Mouse (Mus musculus) neural tube, embryonic 12.5 days (tissue): ENCODE results near the gene Olfr389. TPM values are rescaled to one million over a fixed set of nuclear protein-coding genes. Genes with fewer than 3 reads are reported as not detected.

Source experiments
- ATAC-seq: fragments of 200-750 bp; cut with Nextera tagmentation; 2 replicates; pipeline ENCODE4 v1.8.0; 2017; ENCODE audit warnings: low read depth, mild to moderate bottlenecking, moderate TSS enrichment, moderate library complexity; ENCODE audit not compliant: low FRiP score
- H3K27ac ChIP-seq: fragments of 300-500 bp; sonication (generic); 2 replicates; pipeline ENCODE4 v1.5.1; 2016
- H3K27me3 ChIP-seq: fragments of 300-500 bp; sonication (generic); replicated peaks from 2 replicates; pipeline ENCODE4 v1.6.1; 2016; ENCODE audit warnings: mild to moderate bottlenecking
- H3K36me3 ChIP-seq: fragments of 300-500 bp; sonication (generic); 2 replicates; pipeline ENCODE4 v1.6.1; 2016; ENCODE audit warnings: mild to moderate bottlenecking
- H3K4me1 ChIP-seq: fragments of 300-500 bp; sonication (generic); 2 replicates; pipeline ENCODE4 v1.6.1; 2016
- H3K4me2 ChIP-seq: fragments of 300-500 bp; sonication (generic); replicated peaks from 2 replicates; pipeline ENCODE4 v1.6.1; 2016; ENCODE audit warnings: mild to moderate bottlenecking
- H3K4me3 ChIP-seq: fragments of 300-500 bp; sonication (generic); 2 replicates; pipeline ENCODE4 v1.5.1; 2016
- H3K9ac ChIP-seq: fragments of 300-500 bp; sonication (generic); 2 replicates; pipeline ENCODE4 v1.6.1; 2016; ENCODE audit warnings: mild to moderate bottlenecking
- H3K9me3 ChIP-seq: fragments of 300-500 bp; sonication (generic); 2 replicates; pipeline ENCODE4 v1.6.1; 2016; ENCODE audit warnings: mild to moderate bottlenecking
- WGBS: fragments of 180-500 bp; shearing (Covaris S2); methylation state at CpG from one replicate; pipeline ENCODE4 v1.1.7; 2016; 5-methylcytosine and 5-hydroxymethylcytosine counted together
- polyA plus RNA-seq: library from polyadenylated mRNA; unstranded; fragments of >200 nt; fragmentation: Nextera tagmentation; extraction: Ambion mirVana; gene quantifications from 2 replicates; pipeline ENCODE4 v1.2.1, GENCODE M21; 2016

Gene Olfr389
- not detected in 2 replicates for polyA plus RNA-seq

DNA sequence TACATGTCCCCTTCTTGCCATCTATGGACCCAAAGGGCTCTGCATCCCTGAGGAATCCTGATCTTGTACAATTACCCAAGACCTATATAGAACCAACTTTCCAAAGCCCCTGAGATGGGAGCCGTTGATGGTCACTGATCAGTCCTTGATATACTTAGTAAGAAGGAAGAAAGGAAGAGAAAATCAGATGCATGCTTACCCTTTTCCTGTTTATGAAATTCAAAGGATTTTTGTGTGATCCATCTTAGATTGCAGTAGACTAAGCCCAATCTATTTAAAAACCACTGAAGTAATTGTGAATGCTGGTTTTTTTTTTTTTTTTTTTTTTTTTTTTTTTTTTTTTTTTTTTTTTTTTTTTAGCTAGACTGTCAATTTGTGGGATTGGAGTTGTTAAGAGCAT, at the start of gene Olfr389:
Gene Olfr389 (minus strand): TSS at position 101 of the 400 bp plus-strand sequence.
- no peak for ATAC-seq
- H3K4me3 ChIP-seq = no peak within 1 kb of the TSS
- H3K27ac ChIP-seq = no peak within 1 kb of the TSS
- H3K9ac ChIP-seq = no peak within 1 kb of the TSS
- no peaks in the 10 kb centered on the region for H3K27me3 ChIP-seq
- no peaks in the 10 kb centered on the region for H3K9me3 ChIP-seq
- H3K36me3 ChIP-seq = no peaks in the 10 kb centered on the region
- 89% methylated on average over 1 of the region's 1 CpGs for WGBS
- H3K4me1 ChIP-seq = no peaks in the 10 kb centered on the region
- no peak within 1 kb of the TSS for H3K4me2 ChIP-seq

DNA sequence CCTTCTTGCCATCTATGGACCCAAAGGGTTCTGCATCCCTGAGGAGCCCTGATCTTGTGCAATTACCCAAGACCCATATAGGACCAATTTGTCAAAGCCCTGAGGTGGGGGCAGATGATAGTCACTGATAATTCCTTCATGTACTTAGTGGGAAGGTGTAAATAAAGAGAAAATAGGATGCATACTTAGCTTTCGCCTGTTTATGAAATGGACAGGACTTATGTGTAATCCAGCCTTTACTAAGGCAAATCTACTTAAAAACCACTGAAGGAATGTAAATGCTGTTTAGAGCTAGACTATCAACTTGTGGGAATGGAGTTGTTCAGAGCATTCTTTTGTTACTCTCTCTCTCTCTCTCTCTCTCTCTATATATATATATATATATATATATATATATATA, 36.4 kb upstream of the Olfr389 start, which contains the start of gene Olfr392:
Gene Olfr392 (minus strand): TSS at position 101 of the 400 bp plus-strand sequence.
- Histone ChIP-seq H3K36me3 (no peaks in the 10 kb centered on the region), H3K9me3 (peaks cover 6% of the 10 kb centered on the region), H3K9ac (no peak within 1 kb of the TSS), H3K4me3 (no peak within 1 kb of the TSS), H3K27ac (no peak within 1 kb of the TSS), H3K4me2 (no peak within 1 kb of the TSS), H3K4me1 (no peaks in the 10 kb centered on the region), H3K27me3 (no peaks in the 10 kb centered on the region)
- WGBS = 86% methylated on average over 1 of the region's 1 CpGs
- ATAC-seq = no peak

DNA sequence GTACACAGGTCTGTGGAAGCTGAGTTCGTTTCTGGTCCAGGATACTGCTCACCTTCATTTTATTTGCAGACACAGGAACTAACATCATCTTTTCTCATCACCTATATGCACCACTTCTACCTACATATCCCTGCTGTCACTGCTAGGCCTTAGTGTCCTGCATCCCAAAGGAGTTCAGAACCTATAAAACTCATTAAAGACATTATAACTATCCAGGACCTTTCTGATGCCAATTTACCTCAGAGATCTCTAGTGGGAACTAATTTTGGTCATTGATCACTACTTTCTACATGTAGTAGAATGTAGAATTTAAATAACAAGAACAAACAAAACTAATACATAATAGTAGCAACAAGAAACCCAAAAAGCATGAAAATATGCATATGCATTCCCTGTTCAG, 22.4 kb upstream of the Olfr389 start, which contains the start of gene Olfr391-ps:
Gene Olfr391-ps (minus strand): TSS at position 101 of the 400 bp plus-strand sequence.
- no peaks in the 10 kb centered on the region for H3K36me3 ChIP-seq
- ATAC-seq = no peak
- no peaks in the 10 kb centered on the region for H3K4me1 ChIP-seq
- H3K4me2 ChIP-seq = no peak within 1 kb of the TSS
- H3K27me3 ChIP-seq = no peaks in the 10 kb centered on the region
- 0 out of 2 replicates have a peak, but pooled peaks cover 8% of the 10 kb centered on the region for H3K9me3 ChIP-seq
- H3K9ac ChIP-seq = no peak within 1 kb of the TSS
- no peak within 1 kb of the TSS for H3K4me3 ChIP-seq
- WGBS = 32% methylated on average over 1 of the region's 1 CpGs
- no peak within 1 kb of the TSS for H3K27ac ChIP-seq

DNA sequence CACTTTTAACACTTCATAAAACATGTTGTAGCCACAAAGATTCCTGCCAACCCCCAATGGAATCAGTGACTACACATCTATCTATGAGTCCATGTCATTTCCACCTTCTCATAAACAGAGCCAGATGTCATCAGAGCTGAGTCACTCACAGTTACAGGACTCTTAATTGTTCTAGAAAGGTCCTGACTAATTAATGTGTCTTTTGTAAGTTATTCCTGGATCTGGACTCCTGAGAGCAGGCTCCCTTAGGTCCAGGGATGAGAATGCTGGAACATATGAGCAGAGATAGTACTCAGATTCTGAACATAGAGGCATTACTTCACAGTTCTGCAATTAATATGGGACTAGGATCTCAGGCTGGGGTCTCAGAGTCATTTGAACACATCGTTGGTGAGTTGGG, 2.2 kb upstream of the Olfr389 start, which contains the start of gene Olfr390:
Gene Olfr390 (plus strand): TSS at position 301 of the 400 bp plus-strand sequence.
- H3K27me3 ChIP-seq = no peaks in the 10 kb centered on the region
- no peaks in the 10 kb centered on the region for H3K4me1 ChIP-seq
- no peak within 1 kb of the TSS for H3K4me3 ChIP-seq
- 83% methylated on average over 1 of the region's 1 CpGs for WGBS
- no peaks in the 10 kb centered on the region for H3K36me3 ChIP-seq
- no peak for ATAC-seq
- no peak within 1 kb of the TSS for H3K4me2 ChIP-seq
- H3K9me3 ChIP-seq = 0 out of 2 replicates have a peak, but pooled peaks cover 12% of the 10 kb centered on the region
- no peak within 1 kb of the TSS for H3K9ac ChIP-seq
- H3K27ac ChIP-seq = no peak within 1 kb of the TSS

DNA sequence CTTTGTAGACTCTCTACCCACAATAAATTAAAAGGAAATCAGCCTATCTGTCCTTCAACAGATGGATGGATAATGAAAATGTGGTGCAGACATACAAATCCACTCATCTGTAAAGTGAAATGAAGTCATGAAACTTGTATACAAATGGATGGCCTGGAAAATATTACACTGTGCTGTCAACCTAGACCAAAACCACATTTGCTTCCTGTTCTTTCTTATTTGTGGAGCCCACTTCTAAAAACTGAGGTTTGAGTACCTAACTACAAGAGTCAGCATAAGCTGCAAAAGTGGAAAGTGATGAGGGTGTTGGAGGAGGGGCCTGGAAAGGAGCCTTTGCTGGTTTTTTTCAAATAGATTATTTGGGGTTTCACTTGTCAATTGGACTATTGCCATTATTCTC, 21.4 kb downstream of the Olfr389 start:
- Histone ChIP-seq H3K9ac (no peak overlapping the region), H3K4me3 (no peak overlapping the region), H3K4me2 (no peak overlapping the region), H3K36me3 (no peaks in the 10 kb centered on the region), H3K9me3 (0 out of 2 replicates have a peak, but pooled peaks cover 16% of the 10 kb centered on the region), H3K27ac (no peak overlapping the region), H3K27me3 (no peaks in the 10 kb centered on the region), H3K4me1 (no peaks in the 10 kb centered on the region)
- ATAC-seq = no peak

Other genes with a start within 250 kb of the Olfr389 start
- gene Olfr385, start 187.7 kb downstream of the Olfr389 start, polyA plus RNA-seq = not detected in 2 replicates
- not detected in 2 replicates for gene Olfr384, start 182.1 kb downstream of the Olfr389 start, polyA plus RNA-seq
- gene Zfp735, start 91.9 kb downstream of the Olfr389 start, polyA plus RNA-seq = not detected in 2 replicates
- not detected in 2 replicates for gene Olfr390, start 2.3 kb upstream of the Olfr389 start, polyA plus RNA-seq
- not detected in 2 replicates for gene Olfr391-ps, start 22.3 kb upstream of the Olfr389 start, polyA plus RNA-seq
- gene Olfr392, start 36.3 kb upstream of the Olfr389 start, polyA plus RNA-seq = not detected in 2 replicates
- not detected in 2 replicates for gene Olfr393, start 70.7 kb upstream of the Olfr389 start, polyA plus RNA-seq
- not detected in 2 replicates for gene Olfr394, start 110.1 kb upstream of the Olfr389 start, polyA plus RNA-seq
- not detected in 2 replicates for gene Olfr395, start 128.6 kb upstream of the Olfr389 start, polyA plus RNA-seq
- gene Olfr23, start 156.0 kb upstream of the Olfr389 start, polyA plus RNA-seq = not detected in 2 replicates
- gene Olfr397, start 180.1 kb upstream of the Olfr389 start, polyA plus RNA-seq = not detected in 2 replicates
- not detected in 2 replicates for gene Olfr398, start 209.7 kb upstream of the Olfr389 start, polyA plus RNA-seq